Mouse (Mus musculus): Measurements from ENCODE around the gene Ppp1r37.

The Ppp1r37 gene

GRCm38 (mm10) chr7:19572926-19573775, 10.3 kb upstream of the Ppp1r37 start:
- DNase-seq (ENCODE audit: low spot score): peak; percentile 60

DNA sequence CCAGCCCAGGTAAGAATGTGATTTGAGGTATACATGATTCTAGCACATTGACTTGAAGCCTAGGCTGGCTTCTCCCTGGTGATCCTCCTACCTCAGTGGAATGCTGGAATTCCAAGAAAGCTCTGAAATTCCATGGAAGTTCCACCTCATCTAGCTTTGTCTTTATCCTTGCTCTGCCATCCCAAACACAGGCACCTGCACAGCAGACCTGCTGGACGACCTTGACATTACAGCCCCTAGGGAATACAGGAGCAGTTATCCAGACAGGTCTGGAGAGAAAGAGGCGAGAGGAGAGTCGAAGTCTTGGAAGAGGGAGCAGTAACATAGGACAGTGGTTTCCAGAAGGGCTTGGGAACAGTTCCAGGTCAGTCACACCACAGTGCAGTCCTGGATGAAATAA, 6.8 kb upstream of the Ppp1r37 start:
- DNase-seq (ENCODE audit: low spot score): no peak

DNA sequence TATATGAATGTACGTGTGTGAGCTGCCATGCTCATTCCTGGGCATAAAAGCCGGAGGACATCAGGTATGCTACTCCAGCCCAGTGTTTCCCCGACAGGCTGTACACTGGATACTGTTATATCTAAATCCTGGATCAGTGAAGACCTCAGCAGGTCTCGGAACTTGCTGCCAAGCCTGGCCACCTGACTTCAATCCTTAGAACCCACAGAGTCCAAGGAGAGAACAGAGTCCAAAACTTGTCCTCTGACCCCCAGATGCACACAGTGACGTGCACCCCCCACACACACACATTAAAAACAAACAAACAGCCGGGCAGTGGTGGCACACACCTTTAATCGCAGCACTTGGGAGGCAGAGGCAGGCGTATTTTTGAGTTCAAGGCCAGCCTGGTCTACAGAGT, 4.5 kb upstream of the Ppp1r37 start:
- DNase-seq (ENCODE audit: low spot score): no peak

GRCm38 (mm10) chr7:19565803-19566202, 2.9 kb upstream of the Ppp1r37 start:
- DNase-seq (ENCODE audit: low spot score): no peak

DNA sequence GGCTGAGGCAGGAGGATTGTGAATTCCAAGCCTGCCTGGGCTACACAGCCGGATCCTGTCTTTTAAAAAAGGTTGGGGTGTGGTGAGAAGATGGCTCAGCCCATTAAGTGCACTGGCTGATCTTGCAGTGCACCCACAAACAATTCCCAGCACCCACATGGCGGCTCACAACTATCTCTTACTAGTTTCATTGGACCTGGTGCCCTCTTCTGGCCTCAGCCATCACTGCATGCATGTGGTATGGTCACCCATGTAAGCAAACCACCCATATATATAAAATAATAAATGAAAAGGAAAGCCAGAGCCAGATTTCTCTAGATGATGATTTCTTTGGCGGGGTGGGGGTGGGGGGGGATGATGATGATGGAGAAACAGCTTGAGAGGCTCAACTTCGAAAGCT, 1.6 kb upstream of the Ppp1r37 start:
- no peak for DNase-seq (ENCODE audit: low spot score)

DNA sequence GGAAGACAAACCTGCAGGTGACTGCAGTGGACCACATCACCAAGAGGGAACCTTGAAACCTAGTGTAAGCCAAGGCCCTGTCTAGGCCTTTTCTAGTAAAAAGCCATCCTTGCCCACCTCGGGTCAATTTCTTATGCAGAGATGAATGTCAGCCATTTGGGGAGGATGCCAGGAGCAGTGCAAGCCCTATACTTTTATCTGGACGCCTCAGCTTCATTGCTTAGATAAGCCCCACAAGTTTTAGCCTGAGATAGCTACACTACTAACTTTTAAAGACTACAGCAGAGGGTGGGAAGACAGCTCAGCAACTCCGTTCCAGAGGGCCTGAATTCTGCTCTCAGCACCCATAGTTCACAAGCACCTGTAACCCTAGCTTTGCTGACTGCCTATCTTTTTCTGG, 1.0 kb upstream of the Ppp1r37 start:
- DNase-seq (ENCODE audit: low spot score): no peak

GRCm38 (mm10) chr7:19561765-19562642, 872 bp downstream of the Ppp1r37 start:
- DNase-seq (ENCODE audit: low spot score): peak; percentile 79

GRCm38 (mm10) chr7:19561431-19561764, 1.5 kb downstream of the Ppp1r37 start:
- no peak for DNase-seq (ENCODE audit: low spot score)

GRCm38 (mm10) chr7:19560491-19561260, 2.2 kb downstream of the Ppp1r37 start:
- no peak for DNase-seq (ENCODE audit: low spot score)

GRCm38 (mm10) chr7:19558965-19559364, 3.9 kb downstream of the Ppp1r37 start:
- no peak for DNase-seq (ENCODE audit: low spot score)

- no peak for DNase-seq (ENCODE audit: low spot score)
These were observed 4.6 kb downstream of the Ppp1r37 start for GRCm38 (mm10) chr7:19557982-19558900.

GRCm38 (mm10) chr7:19557086-19557485, 5.8 kb downstream of the Ppp1r37 start:
- DNase-seq (ENCODE audit: low spot score): no peak

DNA sequence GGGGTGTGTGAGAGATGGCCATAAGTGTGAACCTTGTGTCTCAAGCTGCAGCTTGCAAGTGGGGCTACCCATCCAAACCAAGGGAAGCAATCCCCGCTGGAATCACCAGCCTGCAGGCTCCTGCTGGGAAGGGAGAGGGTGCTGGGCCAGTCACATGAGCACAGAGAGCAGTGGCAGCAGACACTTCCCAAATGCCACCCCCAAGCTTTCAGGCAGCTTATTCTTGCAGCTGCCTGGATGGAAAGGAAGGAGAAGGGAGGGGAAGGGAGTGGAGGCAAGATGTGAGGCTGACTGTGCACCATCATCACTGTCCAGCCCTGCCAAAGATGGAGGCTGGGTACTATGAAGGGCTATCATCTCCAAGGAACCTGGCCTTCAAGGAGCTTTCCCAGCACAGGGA, 8.7 kb downstream of the Ppp1r37 start:
- peak; percentile 59 for DNase-seq (ENCODE audit: low spot score)

- DNase-seq (ENCODE audit: low spot score): no peak
These were observed 10.4 kb downstream of the Ppp1r37 start for GRCm38 (mm10) chr7:19552443-19552842.

DNA sequence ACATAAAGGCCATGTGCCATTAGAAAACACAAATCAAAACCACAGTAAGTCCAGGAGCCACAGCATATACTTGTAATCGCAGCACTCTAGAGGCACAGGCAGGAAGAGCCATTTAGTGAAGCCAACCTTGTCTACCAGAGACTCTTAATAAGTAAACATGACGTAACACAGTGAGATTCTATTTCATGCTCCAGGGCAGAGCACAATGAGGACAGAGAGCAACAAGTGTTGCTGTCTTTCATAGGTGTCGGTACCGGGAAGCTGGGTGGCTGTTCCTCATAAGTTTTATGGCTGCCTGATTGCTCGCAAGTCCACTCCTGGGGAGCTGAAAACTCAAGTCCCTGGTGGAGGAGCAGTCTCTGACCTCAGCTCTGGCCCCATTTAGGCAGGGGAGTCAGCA, 11.2 kb downstream of the Ppp1r37 start:
- DNase-seq (ENCODE audit: low spot score): no peak

DNA sequence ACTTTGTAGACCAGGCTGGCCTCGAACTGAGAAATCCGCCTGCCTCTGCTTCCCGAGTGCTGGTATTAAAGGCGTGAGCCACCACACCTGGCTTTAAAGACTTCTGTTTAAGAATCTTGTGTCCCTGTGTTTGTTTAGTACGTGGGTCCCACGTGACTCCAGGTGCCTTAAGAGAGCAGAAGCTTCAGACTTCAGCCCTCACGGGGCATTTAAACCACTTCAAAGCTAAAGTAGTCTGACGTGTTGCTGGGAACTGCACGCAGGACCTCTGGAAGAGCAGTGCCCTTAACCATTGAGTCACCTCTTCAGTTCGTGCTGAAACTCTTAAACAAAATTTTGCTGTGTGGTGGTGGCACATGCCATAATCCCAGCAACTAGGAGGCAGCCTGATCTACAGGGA, 13.5 kb downstream of the Ppp1r37 start:
- no peak for DNase-seq (ENCODE audit: low spot score)

DNA sequence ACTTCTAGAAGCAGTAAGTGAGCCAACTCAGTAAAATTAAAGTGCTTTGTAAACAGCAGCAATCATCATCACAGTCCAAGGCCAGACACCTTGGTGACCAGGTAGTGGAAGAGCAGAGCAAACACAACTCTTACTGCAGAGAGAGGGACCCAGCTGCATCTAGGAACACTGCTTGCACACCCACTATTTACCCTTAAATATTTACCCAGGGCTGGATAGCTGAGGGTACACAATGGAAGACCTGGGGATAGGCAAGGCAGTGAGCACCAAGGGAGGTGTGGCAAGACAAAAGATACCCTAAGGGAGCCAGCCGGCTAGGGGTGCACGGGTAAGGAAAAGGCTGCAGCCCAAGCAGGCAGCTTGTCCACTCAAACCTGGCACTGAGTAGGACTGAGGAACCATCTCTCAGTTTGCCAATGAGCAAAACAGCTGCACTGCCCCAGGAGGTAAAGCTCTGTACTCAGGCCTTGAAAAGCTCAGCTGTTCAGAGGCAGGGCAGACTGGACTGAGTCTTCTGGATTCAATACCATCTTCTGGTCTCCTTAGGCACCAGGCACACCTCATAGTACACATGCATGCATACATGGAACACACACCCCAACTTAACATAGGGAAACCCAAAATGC, 15.4 kb downstream of the Ppp1r37 start:
- DNase-seq (ENCODE audit: low spot score): no peak

GRCm38 (mm10) chr7:19546007-19546406, 16.9 kb downstream of the Ppp1r37 start:
- no peak for DNase-seq (ENCODE audit: low spot score)

DNA sequence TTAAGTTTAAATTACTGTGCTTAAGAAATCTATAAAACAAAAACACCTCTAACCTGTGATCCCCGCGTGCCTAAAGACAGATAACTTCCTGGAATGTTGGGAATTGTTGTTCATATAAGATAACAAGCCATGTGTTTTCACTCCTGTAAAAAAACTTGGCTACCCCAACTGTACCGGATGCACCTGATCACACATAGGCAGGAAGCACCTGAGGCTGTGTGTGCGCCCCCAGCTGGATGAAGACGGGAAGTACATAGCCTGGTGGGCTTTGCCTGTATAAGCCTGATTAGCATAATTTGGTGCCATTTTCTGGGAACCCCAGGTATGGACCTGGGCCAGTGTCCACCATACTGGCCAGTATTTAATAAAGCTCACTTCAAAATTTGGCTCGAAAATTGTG, 19.3 kb downstream of the Ppp1r37 start:
- DNase-seq (ENCODE audit: low spot score): no peak

DNA sequence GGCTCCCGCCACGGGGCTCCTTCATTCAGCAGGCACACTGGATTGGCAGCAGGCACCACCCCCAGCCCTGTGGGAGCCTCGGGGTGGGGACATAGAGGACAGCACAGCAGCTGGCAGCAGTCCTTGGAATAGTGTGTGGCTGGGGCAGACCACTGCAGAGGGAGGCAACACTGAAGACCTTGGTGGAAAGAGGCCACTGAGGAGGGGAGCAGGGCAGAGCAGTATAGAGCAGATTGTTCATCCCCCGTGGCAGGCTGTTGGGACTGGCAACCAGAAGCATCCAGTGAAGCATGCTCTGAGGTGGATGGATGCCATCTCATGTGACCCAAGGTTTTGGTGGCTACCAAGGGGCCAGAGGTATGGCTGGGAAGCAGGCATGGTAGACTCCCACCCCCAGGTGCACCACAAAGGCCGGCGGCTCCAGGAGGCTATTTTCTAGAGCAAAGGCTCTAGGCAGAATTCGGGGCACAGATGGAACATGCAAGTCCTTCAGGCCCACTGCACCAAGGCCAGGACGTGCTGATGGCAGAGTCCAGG, 20.7 kb downstream of the Ppp1r37 start:
- DNase-seq (ENCODE audit: low spot score): no peak
